Mouse (Mus musculus): Measurements from ENCODE around the gene Fam161a. TPM values are rescaled to one million over a fixed set of nuclear protein-coding genes. Genes with fewer than 3 reads are reported as not detected.

Gene Fam161a
- polyA plus RNA-seq, 1 experiment from 2014 or later = 4.2 TPM

DNA sequence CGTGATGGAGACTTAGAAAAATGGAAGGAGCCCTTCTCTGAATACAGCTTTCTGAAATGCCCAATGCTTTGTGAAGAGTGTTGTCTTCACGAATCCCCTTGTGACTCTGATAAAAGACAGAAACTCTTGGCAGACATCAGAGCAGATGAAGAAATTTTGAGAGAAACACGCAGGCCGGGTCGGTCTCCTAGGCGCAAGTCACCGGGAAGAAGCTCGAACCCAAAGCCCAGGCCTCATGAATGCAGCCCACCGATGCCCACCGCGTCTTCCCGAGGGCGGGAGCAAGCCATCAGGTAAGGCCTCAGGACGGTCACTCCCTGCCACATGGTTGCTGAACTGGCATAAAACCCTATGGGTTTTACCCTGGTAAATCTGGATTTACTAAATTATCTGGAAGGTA, 13.5 kb downstream of the Fam161a start:
- no peak overlapping the region for H3K27ac ChIP-seq (ENCODE audit: low read depth, low read length)
- WGBS = 95% methylated on average over 14 of the region's 14 CpGs
- no peaks in the 10 kb centered on the region for H3K36me3 ChIP-seq (ENCODE audit: control insufficient read depth, insufficient read depth, low read length)
- no peak overlapping the region for H3K4me2 ChIP-seq (ENCODE audit: low read depth, low read length)
- ATAC-seq (ENCODE audit: low read depth) = no peak
- no peaks in the 10 kb centered on the region for H3K9me3 ChIP-seq (ENCODE audit: control insufficient read depth, low read length)
- no peaks in the 10 kb centered on the region for H3K4me1 ChIP-seq (ENCODE audit: control insufficient read depth, insufficient read depth, low read length)
- H3K9ac ChIP-seq (replicated peaks; ENCODE audit: low read depth, low read length) = no peak overlapping the region
- H3K4me3 ChIP-seq (ENCODE audit: low read depth, low read length) = no peak overlapping the region
- no peaks in the 10 kb centered on the region for H3K27me3 ChIP-seq (ENCODE audit: control insufficient read depth, insufficient read depth, low read length)

DNA sequence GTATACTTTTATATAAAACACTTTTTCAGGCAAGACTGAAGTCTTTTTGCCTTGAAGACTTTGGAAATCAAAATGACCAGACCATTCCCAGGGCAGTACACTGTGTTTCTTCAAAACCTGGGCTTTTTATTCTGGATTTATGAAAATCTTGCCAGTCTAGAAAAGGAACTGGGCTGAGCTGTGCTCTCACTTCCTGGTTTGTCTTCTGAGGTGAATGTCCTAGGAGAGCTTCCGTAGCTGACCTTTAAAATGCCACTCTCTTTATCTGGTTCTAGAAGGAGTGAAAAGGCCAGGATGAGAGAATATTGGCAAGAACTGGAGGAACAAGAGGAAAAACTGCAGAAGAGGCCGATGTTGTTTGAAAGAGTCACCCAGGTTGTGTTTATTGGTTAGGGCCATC, 15.8 kb downstream of the Fam161a start:
- H3K27me3 ChIP-seq (ENCODE audit: control insufficient read depth, insufficient read depth, low read length) = no peaks in the 10 kb centered on the region
- ATAC-seq (ENCODE audit: low read depth) = no peak
- no peak overlapping the region for H3K4me3 ChIP-seq (ENCODE audit: low read depth, low read length)
- H3K4me2 ChIP-seq (ENCODE audit: low read depth, low read length) = no peak overlapping the region
- no peaks in the 10 kb centered on the region for H3K9me3 ChIP-seq (ENCODE audit: control insufficient read depth, low read length)
- no peaks in the 10 kb centered on the region for H3K4me1 ChIP-seq (ENCODE audit: control insufficient read depth, insufficient read depth, low read length)
- H3K27ac ChIP-seq (ENCODE audit: low read depth, low read length) = no peak overlapping the region
- H3K9ac ChIP-seq (replicated peaks; ENCODE audit: low read depth, low read length) = no peak overlapping the region
- H3K36me3 ChIP-seq (ENCODE audit: control insufficient read depth, insufficient read depth, low read length) = no peaks in the 10 kb centered on the region
- 94% methylated on average over 2 of the region's 2 CpGs for WGBS

DNA sequence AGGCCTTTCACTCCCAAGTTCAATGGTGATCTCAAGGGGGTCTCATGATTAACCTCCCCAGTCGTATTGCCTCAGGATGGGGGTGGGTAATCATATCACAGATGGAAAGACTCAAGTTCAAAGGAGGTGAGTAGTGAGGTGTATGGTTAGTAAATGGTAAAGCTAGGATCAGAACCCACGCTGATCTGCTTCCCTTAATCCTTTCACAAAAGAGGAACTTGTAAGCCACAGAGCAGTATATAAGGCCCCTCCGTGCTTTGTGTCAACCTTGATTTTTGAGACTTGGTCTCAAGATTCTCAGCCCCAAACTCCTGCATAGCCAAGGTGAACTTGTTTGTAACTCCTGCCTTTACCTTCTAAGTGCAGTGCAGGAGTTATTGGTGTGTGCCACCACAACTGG, 16.8 kb downstream of the Fam161a start:
- Histone ChIP-seq H3K9ac (replicated peaks; ENCODE audit: low read depth, low read length) (no peak overlapping the region), H3K4me2 (ENCODE audit: low read depth, low read length) (no peak overlapping the region), H3K27ac (ENCODE audit: low read depth, low read length) (no peak overlapping the region), H3K9me3 (ENCODE audit: control insufficient read depth, low read length) (no peaks in the 10 kb centered on the region), H3K36me3 (ENCODE audit: control insufficient read depth, insufficient read depth, low read length) (no peaks in the 10 kb centered on the region), H3K4me3 (ENCODE audit: low read depth, low read length) (no peak overlapping the region), H3K27me3 (ENCODE audit: control insufficient read depth, insufficient read depth, low read length) (no peaks in the 10 kb centered on the region), H3K4me1 (ENCODE audit: control insufficient read depth, insufficient read depth, low read length) (no peaks in the 10 kb centered on the region)
- ATAC-seq (ENCODE audit: low read depth) = no peak
- 84% methylated on average over 3 of the region's 3 CpGs for WGBS

DNA sequence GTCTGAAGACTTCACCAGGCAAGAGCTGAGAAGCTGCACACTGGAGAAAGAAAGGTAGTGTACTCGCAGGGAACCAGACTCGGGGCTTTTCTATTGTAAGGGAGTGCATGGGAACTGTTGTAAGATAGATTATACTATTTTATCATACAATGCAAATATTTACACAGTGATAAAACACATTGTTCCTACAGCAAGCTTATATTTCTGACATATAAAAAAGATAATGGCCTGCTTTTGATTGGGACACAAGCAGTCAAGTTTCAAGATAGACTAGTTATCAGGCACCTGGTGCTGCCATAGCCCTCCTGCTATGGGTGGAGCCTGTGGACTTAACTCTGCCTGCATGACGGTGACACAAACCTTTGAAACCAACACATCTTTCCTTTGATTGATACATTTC, 21.6 kb downstream of the Fam161a start:
- H3K4me1 ChIP-seq (ENCODE audit: control insufficient read depth, insufficient read depth, low read length) = no peaks in the 10 kb centered on the region
- H3K27me3 ChIP-seq (ENCODE audit: control insufficient read depth, insufficient read depth, low read length) = no peaks in the 10 kb centered on the region
- no peak for ATAC-seq (ENCODE audit: low read depth)
- H3K36me3 ChIP-seq (ENCODE audit: control insufficient read depth, insufficient read depth, low read length) = no peaks in the 10 kb centered on the region
- H3K9me3 ChIP-seq (ENCODE audit: control insufficient read depth, low read length) = no peaks in the 10 kb centered on the region
- H3K4me3 ChIP-seq (ENCODE audit: low read depth, low read length) = no peak overlapping the region
- WGBS = 77% methylated on average over 3 of the region's 3 CpGs
- no peak overlapping the region for H3K9ac ChIP-seq (replicated peaks; ENCODE audit: low read depth, low read length)
- H3K27ac ChIP-seq (ENCODE audit: low read depth, low read length) = no peak overlapping the region
- no peak overlapping the region for H3K4me2 ChIP-seq (ENCODE audit: low read depth, low read length)

DNA sequence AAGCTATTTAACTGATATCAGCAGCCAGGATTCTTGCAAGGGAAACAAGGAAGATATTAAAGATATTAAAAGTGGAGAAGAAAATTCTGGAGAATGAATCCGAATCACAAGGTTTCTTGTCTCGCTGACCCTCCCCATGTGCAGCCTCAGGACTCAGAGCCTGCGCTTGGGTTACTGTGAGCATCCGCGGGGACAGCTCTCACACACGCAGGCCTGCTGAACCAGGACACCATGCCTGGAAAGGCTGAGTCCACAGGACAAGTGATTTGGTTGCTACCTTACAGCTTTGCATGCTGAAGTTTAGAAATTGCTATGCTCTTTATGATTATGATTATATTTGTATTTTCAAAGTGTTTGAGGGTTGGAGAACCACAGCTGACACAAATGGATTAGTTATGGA, 22.1 kb downstream of the Fam161a start:
- WGBS = 91% methylated on average over 6 of the region's 6 CpGs
- Histone ChIP-seq H3K27ac (ENCODE audit: low read depth, low read length) (no peak overlapping the region), H3K4me1 (ENCODE audit: control insufficient read depth, insufficient read depth, low read length) (no peaks in the 10 kb centered on the region), H3K36me3 (ENCODE audit: control insufficient read depth, insufficient read depth, low read length) (no peaks in the 10 kb centered on the region), H3K9ac (replicated peaks; ENCODE audit: low read depth, low read length) (no peak overlapping the region), H3K9me3 (ENCODE audit: control insufficient read depth, low read length) (no peaks in the 10 kb centered on the region), H3K27me3 (ENCODE audit: control insufficient read depth, insufficient read depth, low read length) (no peaks in the 10 kb centered on the region), H3K4me2 (ENCODE audit: low read depth, low read length) (no peak overlapping the region), H3K4me3 (ENCODE audit: low read depth, low read length) (no peak overlapping the region)
- ATAC-seq (ENCODE audit: low read depth) = no peak

DNA sequence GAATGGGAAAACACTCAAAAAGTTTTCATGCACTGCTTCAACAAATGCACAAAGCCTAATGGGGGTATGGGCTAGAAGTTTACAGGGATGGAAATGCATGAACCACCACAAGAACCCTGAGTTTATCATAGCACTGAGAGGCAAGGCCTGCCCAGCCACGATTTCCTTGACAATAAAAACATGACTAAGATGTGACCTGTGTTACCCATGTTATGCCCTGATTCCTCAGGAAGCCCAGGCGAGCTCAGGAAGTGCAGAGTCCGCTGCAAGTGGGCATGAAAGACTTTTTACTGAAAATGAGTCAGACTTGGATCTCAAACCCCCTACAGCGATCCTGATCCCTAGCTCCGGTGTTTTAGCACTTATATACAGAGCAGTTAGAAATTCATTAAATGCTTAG, 39.9 kb downstream of the Fam161a start:
- no peaks in the 10 kb centered on the region for H3K36me3 ChIP-seq (ENCODE audit: control insufficient read depth, insufficient read depth, low read length)
- no peaks in the 10 kb centered on the region for H3K27me3 ChIP-seq (ENCODE audit: control insufficient read depth, insufficient read depth, low read length)
- H3K4me3 ChIP-seq (ENCODE audit: low read depth, low read length) = no peak overlapping the region
- H3K9ac ChIP-seq (replicated peaks; ENCODE audit: low read depth, low read length) = no peak overlapping the region
- no peaks in the 10 kb centered on the region for H3K9me3 ChIP-seq (ENCODE audit: control insufficient read depth, low read length)
- no peak overlapping the region for H3K4me2 ChIP-seq (ENCODE audit: low read depth, low read length)
- ATAC-seq (ENCODE audit: low read depth) = no peak
- WGBS = 60% methylated on average over 5 of the region's 5 CpGs
- no peaks in the 10 kb centered on the region for H3K4me1 ChIP-seq (ENCODE audit: control insufficient read depth, insufficient read depth, low read length)
- no peak overlapping the region for H3K27ac ChIP-seq (ENCODE audit: low read depth, low read length)

DNA sequence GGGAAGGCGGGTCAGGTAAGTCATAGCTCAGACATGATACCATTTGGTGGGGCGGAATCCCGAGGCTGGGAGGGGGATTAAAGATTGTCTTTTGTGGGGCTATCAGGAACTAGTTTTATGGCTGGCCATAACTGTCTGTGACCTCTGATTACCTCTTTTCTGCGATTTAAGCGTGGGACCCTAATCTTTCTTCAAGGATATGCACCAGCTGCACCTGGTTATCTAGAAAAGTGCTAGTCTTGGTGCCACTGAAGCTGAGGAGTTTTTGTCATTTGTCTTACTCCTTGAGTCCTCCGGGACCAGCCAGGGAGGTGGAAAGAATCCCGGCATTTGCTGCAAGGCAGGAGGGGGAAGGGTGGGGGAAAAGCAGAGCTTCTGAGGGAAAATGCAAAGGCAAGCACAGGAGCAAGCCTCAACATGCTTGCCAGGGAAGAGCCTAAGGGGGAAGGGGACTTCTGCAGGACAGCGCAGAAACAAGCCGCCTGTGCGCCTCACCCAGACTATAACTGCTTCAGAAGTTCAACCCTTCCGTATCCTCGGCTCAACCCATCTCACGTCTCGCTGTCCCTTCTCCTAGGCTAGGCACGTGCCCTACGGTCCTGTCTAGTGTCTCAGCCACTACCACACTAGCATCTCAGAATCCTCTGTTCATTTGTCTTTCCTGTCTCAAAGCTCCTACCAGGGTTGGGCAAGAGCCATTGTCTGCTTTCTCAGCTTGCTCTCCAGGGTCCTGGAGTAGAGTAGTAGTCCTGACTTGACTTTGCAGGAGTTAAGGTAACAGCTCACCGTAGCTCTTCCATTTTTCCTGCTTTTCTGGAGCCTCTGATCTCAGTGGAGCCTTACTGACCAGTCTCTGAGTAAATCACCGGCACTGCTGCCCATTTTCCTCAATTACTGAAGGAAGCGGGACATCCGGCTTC, 40.6 kb downstream of the Fam161a start:
- peak; percentile 46; the same call in 1 of the 2 replicates for ATAC-seq (ENCODE audit: low read depth)
- no peaks in the 10 kb centered on the region for H3K4me1 ChIP-seq (ENCODE audit: control insufficient read depth, insufficient read depth, low read length)
- H3K4me2 ChIP-seq (ENCODE audit: low read depth, low read length) = peak overlapping the region; percentile 34
- no peak overlapping the region for H3K27ac ChIP-seq (ENCODE audit: low read depth, low read length)
- H3K9ac ChIP-seq (replicated peaks; ENCODE audit: low read depth, low read length) = no peak overlapping the region
- H3K4me3 ChIP-seq (ENCODE audit: low read depth, low read length) = no peak overlapping the region
- 41% methylated on average over 20 of the region's 20 CpGs for WGBS
- H3K9me3 ChIP-seq (ENCODE audit: control insufficient read depth, low read length) = no peaks in the 10 kb centered on the region
- H3K27me3 ChIP-seq (ENCODE audit: control insufficient read depth, insufficient read depth, low read length) = no peaks in the 10 kb centered on the region
- H3K36me3 ChIP-seq (ENCODE audit: control insufficient read depth, insufficient read depth, low read length) = no peaks in the 10 kb centered on the region

DNA sequence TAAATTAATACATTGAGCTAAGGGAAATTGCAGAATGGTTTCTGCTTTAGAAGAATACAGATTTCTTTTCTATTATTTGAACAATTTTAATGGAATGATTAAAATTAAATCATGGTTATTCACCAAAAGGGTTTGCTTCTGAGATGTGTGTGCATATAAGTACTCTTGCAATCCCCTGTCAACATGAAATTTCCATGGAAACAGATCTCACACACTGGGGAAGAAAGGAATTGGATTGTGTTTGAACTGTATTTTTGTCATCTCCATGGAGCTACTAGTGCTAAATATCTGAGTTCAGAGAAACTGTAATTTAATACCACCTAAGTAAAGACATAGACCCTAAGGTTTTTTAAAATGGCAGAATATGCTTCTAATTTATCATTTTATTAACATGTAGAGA, 42.3 kb downstream of the Fam161a start:
- no peak for ATAC-seq (ENCODE audit: low read depth)
- H3K4me2 ChIP-seq (ENCODE audit: low read depth, low read length) = no peak overlapping the region
- H3K36me3 ChIP-seq (ENCODE audit: control insufficient read depth, insufficient read depth, low read length) = no peaks in the 10 kb centered on the region
- H3K27me3 ChIP-seq (ENCODE audit: control insufficient read depth, insufficient read depth, low read length) = no peaks in the 10 kb centered on the region
- H3K4me3 ChIP-seq (ENCODE audit: low read depth, low read length) = no peak overlapping the region
- no peaks in the 10 kb centered on the region for H3K9me3 ChIP-seq (ENCODE audit: control insufficient read depth, low read length)
- no peak overlapping the region for H3K27ac ChIP-seq (ENCODE audit: low read depth, low read length)
- H3K4me1 ChIP-seq (ENCODE audit: control insufficient read depth, insufficient read depth, low read length) = no peaks in the 10 kb centered on the region
- H3K9ac ChIP-seq (replicated peaks; ENCODE audit: low read depth, low read length) = no peak overlapping the region

DNA sequence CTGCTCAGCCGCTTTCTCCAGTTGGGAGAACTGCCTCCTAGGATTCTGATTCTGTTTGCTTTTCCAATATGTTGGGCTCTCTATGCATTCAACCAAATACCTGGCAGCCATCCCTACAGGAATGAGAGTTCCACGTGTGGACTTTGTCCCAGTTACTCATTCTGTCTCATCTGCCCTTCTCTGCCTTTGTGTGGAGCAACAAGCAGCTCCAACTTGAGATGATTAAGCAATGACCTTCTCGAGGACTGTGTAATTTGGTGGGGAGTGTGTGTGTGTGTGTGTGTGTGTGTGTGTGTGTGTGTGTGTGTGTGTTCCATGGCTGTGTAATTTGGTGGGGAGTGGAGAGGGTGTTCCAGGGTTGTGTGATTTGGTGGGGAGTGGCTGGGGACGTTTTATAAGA, 45.0 kb downstream of the Fam161a start:
- H3K9ac ChIP-seq (replicated peaks; ENCODE audit: low read depth, low read length) = no peak overlapping the region
- H3K4me1 ChIP-seq (ENCODE audit: control insufficient read depth, insufficient read depth, low read length) = no peaks in the 10 kb centered on the region
- no peak overlapping the region for H3K27ac ChIP-seq (ENCODE audit: low read depth, low read length)
- H3K4me3 ChIP-seq (ENCODE audit: low read depth, low read length) = no peak overlapping the region
- no peak overlapping the region for H3K4me2 ChIP-seq (ENCODE audit: low read depth, low read length)
- ATAC-seq (ENCODE audit: low read depth) = no peak
- no peaks in the 10 kb centered on the region for H3K36me3 ChIP-seq (ENCODE audit: control insufficient read depth, insufficient read depth, low read length)
- H3K9me3 ChIP-seq (ENCODE audit: control insufficient read depth, low read length) = no peaks in the 10 kb centered on the region
- no peaks in the 10 kb centered on the region for H3K27me3 ChIP-seq (ENCODE audit: control insufficient read depth, insufficient read depth, low read length)
- WGBS = 69% methylated on average over 4 of the region's 4 CpGs
